Mouse (Mus musculus): Measurements from ENCODE around the gene Arcn1. TPM values are rescaled to one million over a fixed set of nuclear protein-coding genes. Genes with fewer than 3 reads are reported as not detected.

Gene Arcn1
- 22.8 and 30.9 TPM in 2 replicates for polyA plus RNA-seq (2011; ENCODE audit: insufficient read depth, insufficient read length, low replicate concordance, missing spikeins)

- WGBS = under 1% methylated on average over 82 of the region's 82 CpGs
- H3K4me1 ChIP-seq (ENCODE audit: control insufficient read depth, insufficient read depth, low read length) = no peaks in the 10 kb centered on the region; the same call in 1 of the 2 replicates
- TF ChIP-seq POLR2A (IDR thresholded peaks at IDR 0.05; ENCODE audit: borderline replicate concordance, control insufficient read depth, low read depth, low read length) (peak; percentile 84; the same call in 1 of the 2 replicates), CTCF (IDR thresholded peaks at IDR 0.05; ENCODE audit: control insufficient read depth, insufficient read depth, low read length) (no peak)
- peak within 1 kb of the TSS; percentile 75 for H3K4me3 ChIP-seq (replicated peaks; ENCODE audit: control insufficient read depth, low read depth, low read length)
- H3K27ac ChIP-seq (ENCODE audit: control insufficient read depth, insufficient read depth, low read depth, low read length, poor library complexity) = peak within 1 kb of the TSS; percentile 94
These were observed at the start of gene Arcn1, which contains the start of gene Ift46 for GRCm38 (mm10) chr9:44767101-44768028. Gene Arcn1 (minus strand): TSS chr9:44767845. Gene Ift46 (plus strand): TSS chr9:44767908.

GRCm38 (mm10) chr9:44814179-44814578, 46.5 kb upstream of the Arcn1 start:
- 92% methylated on average over 8 of the region's 8 CpGs for WGBS
- TF ChIP-seq CTCF (IDR thresholded peaks at IDR 0.05; ENCODE audit: control insufficient read depth, insufficient read depth, low read length) (no peak), POLR2A (IDR thresholded peaks at IDR 0.05; ENCODE audit: borderline replicate concordance, control insufficient read depth, low read depth, low read length) (no peak)
- Histone ChIP-seq H3K27ac (ENCODE audit: control insufficient read depth, insufficient read depth, low read depth, low read length, poor library complexity) (no peak overlapping the region), H3K4me3 (replicated peaks; ENCODE audit: control insufficient read depth, low read depth, low read length) (no peak overlapping the region), H3K4me1 (ENCODE audit: control insufficient read depth, insufficient read depth, low read length) (no peaks in the 10 kb centered on the region)

- no peaks in the 10 kb centered on the region for H3K4me1 ChIP-seq (ENCODE audit: control insufficient read depth, insufficient read depth, low read length)
- H3K4me3 ChIP-seq (replicated peaks; ENCODE audit: control insufficient read depth, low read depth, low read length) = no peak overlapping the region
- TF ChIP-seq CTCF (IDR thresholded peaks at IDR 0.05; ENCODE audit: control insufficient read depth, insufficient read depth, low read length) (no peak), POLR2A (IDR thresholded peaks at IDR 0.05; ENCODE audit: borderline replicate concordance, control insufficient read depth, low read depth, low read length) (no peak)
- H3K27ac ChIP-seq (ENCODE audit: control insufficient read depth, insufficient read depth, low read depth, low read length, poor library complexity) = no peak overlapping the region
- 86% methylated on average over 10 of the region's 10 CpGs for WGBS
These were observed 42.7 kb upstream of the Arcn1 start for GRCm38 (mm10) chr9:44810316-44810715.

GRCm38 (mm10) chr9:44807778-44808177, 40.1 kb upstream of the Arcn1 start:
- no peak overlapping the region for H3K27ac ChIP-seq (ENCODE audit: control insufficient read depth, insufficient read depth, low read depth, low read length, poor library complexity)
- WGBS = 88% methylated on average over 10 of the region's 10 CpGs
- H3K4me1 ChIP-seq (ENCODE audit: control insufficient read depth, insufficient read depth, low read length) = no peaks in the 10 kb centered on the region
- TF ChIP-seq CTCF (IDR thresholded peaks at IDR 0.05; ENCODE audit: control insufficient read depth, insufficient read depth, low read length) (no peak), POLR2A (IDR thresholded peaks at IDR 0.05; ENCODE audit: borderline replicate concordance, control insufficient read depth, low read depth, low read length) (no peak)
- no peak overlapping the region for H3K4me3 ChIP-seq (replicated peaks; ENCODE audit: control insufficient read depth, low read depth, low read length)

GRCm38 (mm10) chr9:44807141-44807540, 39.5 kb upstream of the Arcn1 start:
- no peak for TF ChIP-seq CTCF (IDR thresholded peaks at IDR 0.05; ENCODE audit: control insufficient read depth, insufficient read depth, low read length)
- no peak for TF ChIP-seq POLR2A (IDR thresholded peaks at IDR 0.05; ENCODE audit: borderline replicate concordance, control insufficient read depth, low read depth, low read length)
- H3K4me1 ChIP-seq (ENCODE audit: control insufficient read depth, insufficient read depth, low read length) = no peaks in the 10 kb centered on the region
- H3K27ac ChIP-seq (ENCODE audit: control insufficient read depth, insufficient read depth, low read depth, low read length, poor library complexity) = no peak overlapping the region
- WGBS = 90% methylated on average over 5 of the region's 5 CpGs
- no peak overlapping the region for H3K4me3 ChIP-seq (replicated peaks; ENCODE audit: control insufficient read depth, low read depth, low read length)

- 95% methylated on average over 5 of the region's 5 CpGs for WGBS
- no peak overlapping the region for H3K4me3 ChIP-seq (replicated peaks; ENCODE audit: control insufficient read depth, low read depth, low read length)
- H3K4me1 ChIP-seq (ENCODE audit: control insufficient read depth, insufficient read depth, low read length) = no peaks in the 10 kb centered on the region
- no peak overlapping the region for H3K27ac ChIP-seq (ENCODE audit: control insufficient read depth, insufficient read depth, low read depth, low read length, poor library complexity)
- no peak for TF ChIP-seq POLR2A (IDR thresholded peaks at IDR 0.05; ENCODE audit: borderline replicate concordance, control insufficient read depth, low read depth, low read length)
- TF ChIP-seq CTCF (IDR thresholded peaks at IDR 0.05; ENCODE audit: control insufficient read depth, insufficient read depth, low read length) = no peak
These were observed 37.9 kb upstream of the Arcn1 start for GRCm38 (mm10) chr9:44805536-44805935.

- TF ChIP-seq POLR2A (IDR thresholded peaks at IDR 0.05; ENCODE audit: borderline replicate concordance, control insufficient read depth, low read depth, low read length) = no peak
- no peak overlapping the region for H3K27ac ChIP-seq (ENCODE audit: control insufficient read depth, insufficient read depth, low read depth, low read length, poor library complexity)
- no peak overlapping the region for H3K4me3 ChIP-seq (replicated peaks; ENCODE audit: control insufficient read depth, low read depth, low read length)
- 89% methylated on average over 10 of the region's 10 CpGs for WGBS
- no peaks in the 10 kb centered on the region for H3K4me1 ChIP-seq (ENCODE audit: control insufficient read depth, insufficient read depth, low read length)
These were observed 37.0 kb upstream of the Arcn1 start for GRCm38 (mm10) chr9:44804678-44805077.

- H3K4me3 ChIP-seq (replicated peaks; ENCODE audit: control insufficient read depth, low read depth, low read length) = no peak within 1 kb of the TSS
- no peak within 1 kb of the TSS for H3K27ac ChIP-seq (ENCODE audit: control insufficient read depth, insufficient read depth, low read depth, low read length, poor library complexity)
- no peak for TF ChIP-seq CTCF (IDR thresholded peaks at IDR 0.05; ENCODE audit: control insufficient read depth, insufficient read depth, low read length)
- no peak for TF ChIP-seq POLR2A (IDR thresholded peaks at IDR 0.05; ENCODE audit: borderline replicate concordance, control insufficient read depth, low read depth, low read length)
- H3K4me1 ChIP-seq (ENCODE audit: control insufficient read depth, insufficient read depth, low read length) = no peaks in the 10 kb centered on the region
- 68% methylated on average over 4 of the region's 4 CpGs for WGBS
These were observed 35.3 kb upstream of the Arcn1 start, which contains the start of gene Ttc36 for GRCm38 (mm10) chr9:44802808-44803450. Gene Ttc36 (minus strand): TSS chr9:44803072.
